Comparison of ENCODE assay signal across 12 mouse cellular contexts in the genomic region with DNA sequence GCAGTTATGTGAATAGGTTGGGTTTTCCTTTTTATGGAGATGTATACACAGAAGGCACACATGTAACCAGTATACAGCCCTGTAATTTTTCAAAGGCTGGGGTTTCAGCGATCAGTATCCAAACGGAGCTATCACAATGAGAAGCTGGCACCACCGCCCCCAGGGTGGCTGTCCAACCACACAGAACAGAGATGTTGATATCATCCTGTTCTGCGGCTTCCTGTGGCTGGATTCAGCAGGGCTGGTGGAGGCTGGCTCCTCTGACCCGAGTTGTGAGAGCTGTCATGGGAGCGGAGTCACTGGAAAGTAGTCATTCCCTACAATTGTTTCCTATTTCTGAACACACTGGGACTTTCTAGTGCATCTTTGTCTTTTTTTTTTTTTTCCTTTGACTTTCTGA. TPM values are rescaled to one million over a fixed set of nuclear protein-coding genes. Genes with fewer than 3 reads are reported as not detected.
DNase-seq lines count a peak whose midpoint lies in the region; ATAC-seq and TF ChIP-seq lines count a peak whose summit lies in the region.
"Had no signal": no experiment of that assay in that cellular context is flagged by ENCODE, and none has a peak within 500 bp of the region (broad histone marks: within the 10 kb centered on the region; RNA-seq: fewer than 3 reads in every experiment).

No protein-coding gene starts in this region.

- H3K27me3 ChIP-seq in intestine, embryonic 14.5 days (replicated peaks; ENCODE audit: control insufficient read depth, insufficient read depth, low read length): 0 out of 2 replicates have a peak, but pooled peaks cover 2% of the 10 kb centered on the region
- no peaks in the 10 kb centered on the region for H3K27me3 ChIP-seq in intestine, embryonic 16.5 days (replicated peaks; ENCODE audit: control insufficient read depth, insufficient read depth, low read length)
- no peaks in the 10 kb centered on the region for H3K27me3 ChIP-seq in CH12.LX (replicated peaks)
- peaks cover 8% of the 10 kb centered on the region for H3K27me3 ChIP-seq in midbrain, embryonic 13.5 days

- no peak for TF ChIP-seq RAD21 in CH12.LX (IDR thresholded peaks at IDR 0.05; ENCODE audit: low read depth, low read length)

- in situ Hi-C loops in CH12.LX (cut with MboI; ENCODE audit: low pct_ligation_motif_present, low pct_unique_long_range_greater_than_20kb, low sequenced_read_pairs): loop anchor here (10.0 kb wide), 1 partner anchor 160 kb away; no protein-coding TSS in a partner anchor

- 0 out of 2 replicates have a peak overlapping the region, but pooled peaks have one; percentile 8 for H3K4me3 ChIP-seq in intestine, embryonic 14.5 days (ENCODE audit: low read depth, low read length)
- no peak overlapping the region for H3K4me3 ChIP-seq in intestine, embryonic 16.5 days (ENCODE audit: low read length)
- H3K4me3 ChIP-seq in CH12.LX (replicated peaks in 1 of 3; ENCODE audit: low read depth in 2 of 3, low read length in 2 of 3, poor library complexity in 1 of 3): peak overlapping the region in 2 of 3 experiments; percentile 28 to 44
- H3K4me3 ChIP-seq in midbrain, embryonic 13.5 days (replicated peaks): no peak overlapping the region
- H3K4me3 ChIP-seq: lung, embryonic 15.5 days had no signal

- TF ChIP-seq CTCF in CH12.LX (conservative IDR thresholded peaks at IDR 0.05 in 1 of 2, IDR thresholded peaks at IDR 0.05 in 1 of 2; ENCODE audit: low read depth in 2 of 2, low read length in 2 of 2): no peak

- H3K4me1 ChIP-seq in intestine, embryonic 14.5 days (replicated peaks; ENCODE audit: control insufficient read depth, insufficient read depth, low read length): peaks cover 18% of the 10 kb centered on the region
- H3K4me1 ChIP-seq in intestine, embryonic 16.5 days (ENCODE audit: control insufficient read depth, insufficient read depth, low read length): 0 out of 2 replicates have a peak, but pooled peaks cover 9% of the 10 kb centered on the region
- H3K4me1 ChIP-seq in CH12.LX (ENCODE audit: control insufficient read depth in 1 of 2, insufficient read depth in 2 of 2): peaks cover 20 to 50% of the 10 kb centered on the region in 2 experiments
- H3K4me1 ChIP-seq in midbrain, embryonic 13.5 days (replicated peaks): peaks cover 38% of the 10 kb centered on the region
- H3K4me1 ChIP-seq: lung, embryonic 15.5 days had no signal

- DNase-seq in intestine, embryonic 14.5 days (ENCODE audit: low spot score): no peak
- no peak for DNase-seq in CH12.LX (ENCODE audit: extremely low read depth)
- no peak for DNase-seq in layer of hippocampus, postnatal 25 days (ENCODE audit: extremely low spot score in 1 of 2, low spot score in 1 of 2)
- no peak for DNase-seq in left cerebral cortex, postnatal 10 days (ENCODE audit: extremely low spot score in 1 of 2, low spot score in 2 of 2)

- H3K27ac ChIP-seq in intestine, embryonic 14.5 days (ENCODE audit: low read depth): no peak overlapping the region
- H3K27ac ChIP-seq in intestine, embryonic 16.5 days (ENCODE audit: low read length): no peak overlapping the region
- H3K27ac ChIP-seq in CH12.LX (ENCODE audit: insufficient read depth, low read depth): no peak overlapping the region
- no peak overlapping the region for H3K27ac ChIP-seq in midbrain, embryonic 13.5 days
- H3K27ac ChIP-seq: lung, embryonic 15.5 days had no signal

- dilution Hi-C loops in CH12.LX (cut with MboI; ENCODE audit: extremely low pct_ligation_motif_present, extremely low pct_unique_long_range_greater_than_20kb, low sequenced_read_pairs): no loop called here

- H3K4me2 ChIP-seq in intestine, embryonic 14.5 days (ENCODE audit: low read length): peak overlapping the region; percentile 22; the same call in 1 of the 2 replicates
- no peak overlapping the region for H3K4me2 ChIP-seq in intestine, embryonic 16.5 days (ENCODE audit: low read depth, low read length)
- peak overlapping the region; percentile 84 for H3K4me2 ChIP-seq in CH12.LX (ENCODE audit: insufficient read depth, low read depth, poor library complexity, severe bottlenecking)
- peak overlapping the region; percentile 27; the same call in 1 of the 2 replicates for H3K4me2 ChIP-seq in midbrain, embryonic 13.5 days (replicated peaks)
- H3K4me2 ChIP-seq: lung, embryonic 15.5 days had no signal

- no peaks in the 10 kb centered on the region for H3K36me3 ChIP-seq in intestine, embryonic 14.5 days (ENCODE audit: control insufficient read depth, insufficient read depth, low read length)
- H3K36me3 ChIP-seq in intestine, embryonic 16.5 days (ENCODE audit: control insufficient read depth, insufficient read depth, low read length): no peaks in the 10 kb centered on the region
- H3K36me3 ChIP-seq in CH12.LX (replicated peaks in 1 of 2; ENCODE audit: control insufficient read depth in 1 of 2, insufficient read depth in 1 of 2, low read length in 1 of 2): no peaks in the 10 kb centered on the region
- H3K36me3 ChIP-seq in midbrain, embryonic 13.5 days: no peaks in the 10 kb centered on the region
- H3K36me3 ChIP-seq: lung, embryonic 15.5 days had no signal

- no peak overlapping the region for H3K9ac ChIP-seq in intestine, embryonic 14.5 days (ENCODE audit: low read length)
- no peak overlapping the region for H3K9ac ChIP-seq in intestine, embryonic 16.5 days (ENCODE audit: low read depth, low read length)
- peak overlapping the region; percentile 41; the same call in 1 of the 2 replicates for H3K9ac ChIP-seq in CH12.LX (ENCODE audit: insufficient read depth, low read depth)
- no peak overlapping the region for H3K9ac ChIP-seq in midbrain, embryonic 13.5 days (replicated peaks)
- H3K9ac ChIP-seq: lung, embryonic 15.5 days had no signal

- no peak for TF ChIP-seq POLR2A in CH12.LX (IDR thresholded peaks at IDR 0.05; ENCODE audit: low read depth, low read length)

- no peaks in the 10 kb centered on the region for H3K9me3 ChIP-seq in intestine, embryonic 14.5 days (ENCODE audit: control insufficient read depth, low read length)
- no peaks in the 10 kb centered on the region for H3K9me3 ChIP-seq in intestine, embryonic 16.5 days (ENCODE audit: control insufficient read depth, low read length)
- H3K9me3 ChIP-seq in CH12.LX (replicated peaks; ENCODE audit: low read length): no peaks in the 10 kb centered on the region
- no peaks in the 10 kb centered on the region for H3K9me3 ChIP-seq in midbrain, embryonic 13.5 days
- H3K9me3 ChIP-seq: lung, embryonic 15.5 days had no signal

- 24% methylated on average over 6 of the region's 6 CpGs for WGBS in intestine, embryonic 14.5 days
- whole genome bisulfite sequencing in intestine, embryonic 16.5 days: 30% methylated on average over 6 of the region's 6 CpGs
- 24% methylated on average over 6 of the region's 6 CpGs for WGBS in midbrain, embryonic 13.5 days

- H3K79me2 ChIP-seq in CH12.LX (replicated peaks; ENCODE audit: control insufficient read depth, extremely low read depth, insufficient read depth, poor library complexity, severe bottlenecking): no peaks in the 10 kb centered on the region

- intact Hi-C loops in left cerebral cortex, postnatal 10 days (cut with DNase I): no loop called here

- ATAC-seq in intestine, embryonic 14.5 days (replicated peaks; ENCODE audit: low FRiP score, low TSS enrichment, low read depth): no peak
- no peak for ATAC-seq in intestine, embryonic 16.5 days
- ATAC-seq in common myeloid progenitor, adult 5-6 weeks (replicated peaks; ENCODE audit: low read depth, poor library complexity, severe bottlenecking): peak; percentile 60
- no peak for ATAC-seq in midbrain, embryonic 13.5 days

- TF ChIP-seq EP300 in CH12.LX (IDR thresholded peaks at IDR 0.05; ENCODE audit: low read length): no peak

TF ChIP-seq in CH12.LX, 34 proteins besides CTCF, POLR2A, EP300 and RAD21:
- no peak for TF ChIP-seq SIN3A (IDR thresholded peaks at IDR 0.05; ENCODE audit: low read length)
- TF ChIP-seq E2F4 (IDR thresholded peaks at IDR 0.05; ENCODE audit: insufficient replicate concordance, low read depth, low read length): no peak
- TF ChIP-seq IRF4 (IDR thresholded peaks at IDR 0.05; ENCODE audit: low read depth, low read length): no peak
- TF ChIP-seq JUND (conservative IDR thresholded peaks at IDR 0.05; ENCODE audit: low read depth, low read length): no peak
- no peak for TF ChIP-seq USF1 (IDR thresholded peaks at IDR 0.05; ENCODE audit: low read depth, low read length)
- 0 out of 2 replicates have a peak, but pooled peaks have one; percentile 7 for TF ChIP-seq RCOR1 (conservative IDR thresholded peaks at IDR 0.05; ENCODE audit: low read depth, low read length)
- peak; percentile 87 for TF ChIP-seq ZNF384 (IDR thresholded peaks at IDR 0.05; ENCODE audit: low read depth, low read length)
TF ChIP-seq in CH12.LX: peak in this region for 2.

RNA-seq across cellular contexts. Expression of a gene that starts 10.8 kb away (rescaled TPM):
- 0.20 and 0.55 TPM in 2 replicates for polyA plus RNA-seq in intestine, embryonic 14.5 days (2014; fragmentation: Nextera tagmentation; extraction: Ambion mirVana)
- 0.09 and 0.13 TPM in 2 replicates for polyA plus RNA-seq in intestine, embryonic 16.5 days (2015; fragmentation: Nextera tagmentation; extraction: Ambion mirVana)
- total RNA-seq in CH12.LX (2012; rRNA removed) (2.7 and 4.0 TPM in 2 replicates), CH12.LX (2014; rRNA removed) (2.0 and 2.3 TPM in 2 replicates)
- polyA plus RNA-seq in CH12.LX (2012; ENCODE audit: insufficient read length, low read depth): 4.6 and 5.0 TPM in 2 replicates
- total RNA-seq in common myeloid progenitor, adult 5-6 weeks (2017): not detected in 2 replicates
- 6.0 and 7.2 TPM in 2 replicates for polyA plus RNA-seq in midbrain, embryonic 13.5 days (2015; fragmentation: Nextera tagmentation; extraction: Ambion mirVana)
- 10 to 100 TPM; 90.1 to 95.0 TPM for total RNA-seq in layer of hippocampus, postnatal 25 days (2021)
- total RNA-seq in left cerebral cortex, postnatal 10 days (2021): 10 to 100 TPM; 37.6 to 42.2 TPM
- total RNA-seq: hematopoietic stem cell, adult 5-6 weeks had no signal
- polyA plus RNA-seq: limb, embryonic 11.5 days had no signal

RNA-seq across cellular contexts. Expression of a gene that starts 38.3 kb away (rescaled TPM):
- not detected in 2 replicates for polyA plus RNA-seq in intestine, embryonic 14.5 days (2014; fragmentation: Nextera tagmentation; extraction: Ambion mirVana)
- not detected in 2 replicates for polyA plus RNA-seq in intestine, embryonic 16.5 days (2015; fragmentation: Nextera tagmentation; extraction: Ambion mirVana)
- total RNA-seq in CH12.LX (2012; rRNA removed) (not detected in 2 replicates), CH12.LX (2014; rRNA removed) (not detected in 2 replicates)
- polyA plus RNA-seq in CH12.LX (2012; ENCODE audit: insufficient read length, low read depth): not detected in 2 replicates
- total RNA-seq in common myeloid progenitor, adult 5-6 weeks (2017): not detected in 2 replicates
- polyA plus RNA-seq in midbrain, embryonic 13.5 days (2015; fragmentation: Nextera tagmentation; extraction: Ambion mirVana): not detected in 2 replicates
- not detected for total RNA-seq in layer of hippocampus, postnatal 25 days (2021)
- not detected for total RNA-seq in left cerebral cortex, postnatal 10 days (2021)
- total RNA-seq: gastrocnemius, postnatal 14 days; hematopoietic stem cell, adult 5-6 weeks had no signal
- polyA plus RNA-seq: brain, embryonic 14.5 days; limb, embryonic 11.5 days had no signal

Comparison
In these comparisons a context has a peak if more than half of its experiments do, and no peak if none do; other contexts are left out.
1. H3K4me3 ChIP-seq: peak in intestine, embryonic 14.5 days (single experiment) and CH12.LX (2 of 3); none in intestine, embryonic 16.5 days (single experiment) and midbrain, embryonic 13.5 days (single experiment).
2. RNA of a gene that starts 10.8 kb away (total RNA-seq): 90.1 to 95.0 TPM in layer of hippocampus, postnatal 25 days and 37.6 to 42.2 TPM in left cerebral cortex, postnatal 10 days; 2.0 to 4.0 TPM in CH12.LX and not detected in common myeloid progenitor, adult 5-6 weeks; every median in the first group is over 4 times any median in the second.